Mouse (Mus musculus): ENCODE data around the gene Chic2. TPM values are rescaled to one million over a fixed set of nuclear protein-coding genes. Genes with fewer than 3 reads are reported as not detected.
A peak's percentile ranks its signal among the peaks of the same experiment; 100 is the strongest.

Chic2 gene
- polyA plus RNA-seq, 1 experiment from 2014 or later = 45.3 TPM

DNA sequence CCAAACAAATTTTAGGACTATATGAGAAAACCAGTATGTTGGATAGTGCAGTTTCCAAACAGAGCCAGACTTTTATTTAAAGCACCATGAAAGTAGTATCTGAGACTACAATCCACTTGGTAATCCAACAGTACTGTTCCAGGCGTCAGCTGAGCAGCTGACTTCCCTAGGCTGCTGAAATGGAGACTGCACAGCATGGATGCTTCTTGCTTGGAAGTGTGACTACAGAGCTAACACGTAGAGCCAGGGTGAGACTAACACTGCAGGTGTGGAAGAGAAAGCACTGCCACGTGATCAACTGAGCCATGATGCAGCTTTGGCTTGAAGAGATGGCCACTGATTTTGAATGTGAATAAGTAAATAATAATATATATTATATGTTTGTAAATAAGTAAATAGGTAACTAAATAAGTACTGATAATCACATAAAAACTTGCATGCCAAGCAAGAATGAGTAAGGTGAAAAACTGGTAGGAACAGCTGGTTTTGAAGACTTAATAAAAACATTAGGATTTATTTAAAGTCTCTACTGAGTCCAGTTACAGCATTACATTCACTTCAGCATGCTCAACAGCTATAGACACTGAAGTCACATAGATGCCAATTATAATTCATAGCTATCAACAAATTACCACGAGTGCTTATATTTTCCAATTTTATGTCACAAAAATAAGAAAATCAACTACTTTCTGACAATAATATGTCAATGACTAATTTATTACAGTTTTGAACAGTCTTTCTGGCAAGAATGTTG lies 32.4 kb downstream of the Chic2 start:
- Histone ChIP-seq H3K9me3 (ENCODE audit: control insufficient read depth, low read length) (peaks cover 4% of the 10 kb centered on the region; the same call in 1 of the 2 replicates), H3K9ac (replicated peaks; ENCODE audit: low read length) (no peak overlapping the region), H3K4me3 (replicated peaks; ENCODE audit: low read depth, low read length) (no peak overlapping the region), H3K36me3 (ENCODE audit: control insufficient read depth, insufficient read depth, low read length) (peaks cover 10% of the 10 kb centered on the region; the same call in 1 of the 2 replicates), H3K27me3 (ENCODE audit: control insufficient read depth, insufficient read depth, low read length) (peaks cover 59% of the 10 kb centered on the region), H3K4me1 (ENCODE audit: control insufficient read depth, insufficient read depth, low read length) (peaks cover 6% of the 10 kb centered on the region), H3K4me2 (ENCODE audit: low read length) (peak overlapping the region; percentile 23), H3K27ac (replicated peaks; ENCODE audit: low read depth, low read length) (no peak overlapping the region)
- no peak for ATAC-seq (ENCODE audit: low FRiP score, low TSS enrichment)
- DNase-seq = peak; percentile 37
- 29% methylated on average over 4 of the region's 4 CpGs for WGBS

DNA sequence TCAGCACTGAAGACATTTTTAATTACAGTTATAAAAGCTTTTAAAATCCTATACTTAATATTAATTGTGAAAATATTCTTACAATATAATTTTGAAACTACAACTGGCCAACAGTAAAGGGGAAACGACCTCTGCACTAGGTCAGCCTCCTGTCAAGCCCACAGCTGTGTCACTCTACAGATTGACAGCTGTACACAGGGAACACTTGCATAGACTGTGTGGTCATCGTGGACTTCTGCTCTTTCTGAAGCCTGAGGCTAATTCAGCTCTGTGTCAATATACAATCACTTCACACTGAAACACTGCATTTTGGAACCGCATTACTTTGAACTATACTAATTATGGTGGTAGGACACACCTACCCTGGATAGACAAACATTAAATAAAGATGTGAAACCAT lies 39.8 kb downstream of the Chic2 start:
- ATAC-seq (ENCODE audit: low FRiP score, low TSS enrichment) = no peak
- no peak overlapping the region for H3K4me2 ChIP-seq (ENCODE audit: low read length)
- no peak overlapping the region for H3K4me3 ChIP-seq (replicated peaks; ENCODE audit: low read depth, low read length)
- peaks cover 83% of the 10 kb centered on the region for H3K27me3 ChIP-seq (ENCODE audit: control insufficient read depth, insufficient read depth, low read length)
- H3K4me1 ChIP-seq (ENCODE audit: control insufficient read depth, insufficient read depth, low read length) = no peaks in the 10 kb centered on the region
- peaks cover 27% of the 10 kb centered on the region for H3K36me3 ChIP-seq (ENCODE audit: control insufficient read depth, insufficient read depth, low read length)
- no peak overlapping the region for H3K27ac ChIP-seq (replicated peaks; ENCODE audit: low read depth, low read length)
- H3K9ac ChIP-seq (replicated peaks; ENCODE audit: low read length) = no peak overlapping the region
- WGBS = 77% methylated on average over 3 of the region's 3 CpGs
- no peak for DNase-seq
- H3K9me3 ChIP-seq (ENCODE audit: control insufficient read depth, low read length) = peaks cover 4% of the 10 kb centered on the region; the same call in 1 of the 2 replicates

DNA sequence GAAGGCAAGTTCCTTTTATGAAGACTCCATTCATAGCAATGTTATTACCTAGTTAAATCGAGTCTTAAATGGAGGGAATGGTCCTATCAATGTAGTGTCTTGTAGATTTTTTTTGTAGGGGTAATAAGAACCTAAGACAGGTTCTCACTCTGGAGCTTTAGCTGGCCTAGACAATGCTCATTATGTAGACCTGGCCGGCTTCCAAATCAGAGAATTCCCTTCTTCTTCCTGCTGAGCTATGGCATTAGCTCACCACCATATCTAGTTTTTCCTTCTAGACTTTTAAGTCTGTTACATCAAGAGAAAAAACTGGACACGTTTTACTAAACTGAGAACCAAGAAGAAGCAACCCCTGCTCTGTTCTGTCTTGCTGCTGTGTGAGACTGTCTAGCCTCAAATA lies 42.5 kb downstream of the Chic2 start:
- Histone ChIP-seq H3K4me1 (ENCODE audit: control insufficient read depth, insufficient read depth, low read length) (no peaks in the 10 kb centered on the region), H3K4me3 (replicated peaks; ENCODE audit: low read depth, low read length) (no peak overlapping the region), H3K9ac (replicated peaks; ENCODE audit: low read length) (no peak overlapping the region), H3K9me3 (ENCODE audit: control insufficient read depth, low read length) (no peaks in the 10 kb centered on the region), H3K4me2 (ENCODE audit: low read length) (no peak overlapping the region), H3K27ac (replicated peaks; ENCODE audit: low read depth, low read length) (no peak overlapping the region), H3K36me3 (ENCODE audit: control insufficient read depth, insufficient read depth, low read length) (peaks cover 17% of the 10 kb centered on the region; the same call in 1 of the 2 replicates), H3K27me3 (ENCODE audit: control insufficient read depth, insufficient read depth, low read length) (peaks cover 80% of the 10 kb centered on the region)
- ATAC-seq (ENCODE audit: low FRiP score, low TSS enrichment) (no peak), DNase-seq (no peak)
- WGBS = 93% methylated on average over 3 of the region's 3 CpGs

DNA sequence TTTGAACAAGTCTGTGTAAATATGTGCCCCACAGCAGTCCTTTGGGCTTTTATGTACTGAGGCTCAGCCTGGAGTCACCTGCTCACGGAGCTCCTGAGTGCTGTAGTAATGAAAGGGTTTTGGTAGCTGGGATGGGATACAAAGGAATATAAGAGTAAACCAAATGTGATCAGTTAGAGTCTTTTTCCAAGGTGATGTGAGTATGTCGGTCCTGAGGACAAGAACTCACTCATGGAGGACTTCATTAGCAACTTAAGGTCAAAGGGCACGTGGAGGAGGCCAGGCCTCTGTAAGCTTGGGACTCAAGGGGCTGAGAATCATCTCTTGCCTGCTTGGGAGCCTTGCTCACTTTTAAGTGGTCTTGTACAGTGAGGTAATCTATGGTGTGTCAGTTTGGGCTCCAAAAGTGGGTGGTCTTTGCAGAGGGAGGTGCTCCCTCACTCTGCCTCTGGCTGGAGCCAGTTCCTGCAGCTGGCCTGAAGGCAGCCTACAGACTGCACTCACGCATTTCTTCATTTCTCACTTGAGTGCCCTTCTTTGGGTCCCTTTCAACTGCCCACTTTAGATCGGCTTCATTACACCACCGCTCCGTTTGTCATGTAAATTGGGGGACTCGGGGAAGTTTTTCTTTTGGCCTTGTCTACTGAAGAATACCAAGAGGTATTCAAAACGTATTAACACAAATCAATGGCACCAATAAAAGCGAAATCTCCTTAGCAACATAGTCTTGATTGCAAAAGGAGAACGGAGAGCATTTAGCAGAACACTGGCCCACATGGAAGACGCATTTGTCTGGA lies 45.7 kb downstream of the Chic2 start:
- no peak overlapping the region for H3K4me2 ChIP-seq (ENCODE audit: low read length)
- H3K9me3 ChIP-seq (ENCODE audit: control insufficient read depth, low read length) = no peaks in the 10 kb centered on the region
- H3K27ac ChIP-seq (replicated peaks; ENCODE audit: low read depth, low read length) = no peak overlapping the region
- H3K4me3 ChIP-seq (replicated peaks; ENCODE audit: low read depth, low read length) = no peak overlapping the region
- DNase-seq (peak; percentile 62), ATAC-seq (ENCODE audit: low FRiP score, low TSS enrichment) (peak; percentile 55)
- WGBS = 7% methylated on average over 12 of the region's 12 CpGs
- H3K36me3 ChIP-seq (ENCODE audit: control insufficient read depth, insufficient read depth, low read length) = peaks cover 18% of the 10 kb centered on the region; the same call in 1 of the 2 replicates
- H3K9ac ChIP-seq (replicated peaks; ENCODE audit: low read length) = no peak overlapping the region
- no peaks in the 10 kb centered on the region for H3K4me1 ChIP-seq (ENCODE audit: control insufficient read depth, insufficient read depth, low read length)
- H3K27me3 ChIP-seq (ENCODE audit: control insufficient read depth, insufficient read depth, low read length) = peaks cover 81% of the 10 kb centered on the region

DNA sequence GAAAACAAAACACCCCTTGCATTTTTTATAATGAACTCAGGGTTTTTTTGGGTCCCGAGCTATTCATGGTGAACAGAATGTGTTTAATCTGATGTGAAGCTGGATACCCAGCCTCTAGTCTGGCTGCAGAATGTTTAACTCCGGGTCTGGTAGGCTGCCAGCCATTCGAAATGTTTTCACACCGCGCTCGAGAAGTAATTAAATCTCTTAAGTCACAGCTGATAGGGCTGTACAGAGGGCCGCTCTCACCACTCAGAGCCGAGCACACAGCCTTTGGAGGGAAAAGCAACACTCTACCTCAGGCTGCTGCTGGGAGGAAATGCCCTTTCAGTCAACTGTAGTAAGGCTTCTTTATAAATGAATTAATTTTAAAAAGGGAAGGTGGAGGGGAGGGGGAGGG lies 49.6 kb downstream of the Chic2 start:
- 0 out of 2 replicates have a peak, but pooled peaks cover 5% of the 10 kb centered on the region for H3K36me3 ChIP-seq (ENCODE audit: control insufficient read depth, insufficient read depth, low read length)
- peaks cover 20% of the 10 kb centered on the region; the same call in 1 of the 2 replicates for H3K9me3 ChIP-seq (ENCODE audit: control insufficient read depth, low read length)
- H3K27me3 ChIP-seq (ENCODE audit: control insufficient read depth, insufficient read depth, low read length) = peaks cover 60% of the 10 kb centered on the region
- no peak overlapping the region for H3K4me3 ChIP-seq (replicated peaks; ENCODE audit: low read depth, low read length)
- H3K4me2 ChIP-seq (ENCODE audit: low read length) = no peak overlapping the region
- H3K9ac ChIP-seq (replicated peaks; ENCODE audit: low read length) = no peak overlapping the region
- no peaks in the 10 kb centered on the region for H3K4me1 ChIP-seq (ENCODE audit: control insufficient read depth, insufficient read depth, low read length)
- 54% methylated on average over 8 of the region's 8 CpGs for WGBS
- DNase-seq (peak; percentile 56), ATAC-seq (ENCODE audit: low FRiP score, low TSS enrichment) (no peak)
- H3K27ac ChIP-seq (replicated peaks; ENCODE audit: low read depth, low read length) = no peak overlapping the region

DNA sequence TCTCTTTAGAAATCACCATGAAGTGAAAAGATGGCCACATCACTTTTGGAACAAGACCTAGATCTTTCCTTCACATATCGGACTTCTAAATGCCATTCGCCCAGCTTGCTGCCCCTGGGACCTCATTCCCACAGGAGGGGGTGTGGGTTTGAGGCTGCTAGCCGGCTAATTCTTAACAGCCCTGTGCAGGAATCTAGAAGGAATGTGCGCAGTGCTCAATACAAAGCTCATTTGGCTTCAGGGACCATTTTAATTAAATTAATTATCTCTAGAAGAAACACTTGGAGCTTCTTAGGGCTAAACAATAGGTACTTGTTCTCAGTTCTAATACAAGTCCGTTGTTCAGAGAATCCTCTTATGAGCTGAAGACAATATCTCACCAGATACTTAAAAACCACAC lies 60.5 kb downstream of the Chic2 start:
- ATAC-seq (ENCODE audit: low FRiP score, low TSS enrichment) (no peak), DNase-seq (peak; percentile 12)
- Histone ChIP-seq H3K4me3 (replicated peaks; ENCODE audit: low read depth, low read length) (no peak overlapping the region), H3K36me3 (ENCODE audit: control insufficient read depth, insufficient read depth, low read length) (no peaks in the 10 kb centered on the region), H3K27ac (replicated peaks; ENCODE audit: low read depth, low read length) (no peak overlapping the region), H3K27me3 (ENCODE audit: control insufficient read depth, insufficient read depth, low read length) (peaks cover 81% of the 10 kb centered on the region), H3K4me2 (ENCODE audit: low read length) (no peak overlapping the region), H3K4me1 (ENCODE audit: control insufficient read depth, insufficient read depth, low read length) (peaks cover 16% of the 10 kb centered on the region), H3K9ac (replicated peaks; ENCODE audit: low read length) (no peak overlapping the region), H3K9me3 (ENCODE audit: control insufficient read depth, low read length) (no peaks in the 10 kb centered on the region)
- WGBS = 12% methylated on average over 5 of the region's 5 CpGs

DNA sequence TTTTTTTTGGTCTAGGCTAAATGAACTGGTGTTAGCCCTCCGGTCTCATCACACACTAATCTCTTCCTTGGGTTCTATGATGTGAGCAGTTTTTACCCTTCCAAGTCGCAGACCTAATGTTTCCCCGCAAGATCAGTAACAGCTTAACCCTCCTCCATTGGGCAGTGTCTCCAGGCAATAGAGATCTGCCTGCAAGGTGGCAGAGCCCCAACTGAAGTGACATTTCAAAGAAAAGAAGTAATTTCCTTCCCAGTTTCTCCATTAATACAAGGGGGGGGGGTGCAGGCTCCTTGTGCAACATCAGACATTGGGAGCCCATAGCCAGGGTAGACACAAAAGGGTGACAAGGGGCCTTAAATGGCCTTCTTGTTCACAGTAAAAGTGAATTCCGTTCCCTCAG lies 64.0 kb downstream of the Chic2 start:
- H3K36me3 ChIP-seq (ENCODE audit: control insufficient read depth, insufficient read depth, low read length) = no peaks in the 10 kb centered on the region
- H3K4me1 ChIP-seq (ENCODE audit: control insufficient read depth, insufficient read depth, low read length) = peaks cover 16% of the 10 kb centered on the region
- H3K27ac ChIP-seq (replicated peaks; ENCODE audit: low read depth, low read length) = no peak overlapping the region
- H3K27me3 ChIP-seq (ENCODE audit: control insufficient read depth, insufficient read depth, low read length) = peaks cover 96% of the 10 kb centered on the region
- DNase-seq (peak; percentile 40), ATAC-seq (ENCODE audit: low FRiP score, low TSS enrichment) (no peak)
- WGBS = 4% methylated on average over 4 of the region's 4 CpGs
- no peak overlapping the region for H3K9ac ChIP-seq (replicated peaks; ENCODE audit: low read length)
- H3K9me3 ChIP-seq (ENCODE audit: control insufficient read depth, low read length) = no peaks in the 10 kb centered on the region
- H3K4me3 ChIP-seq (replicated peaks; ENCODE audit: low read depth, low read length) = no peak overlapping the region
- H3K4me2 ChIP-seq (ENCODE audit: low read length) = peak overlapping the region; percentile 33

DNA sequence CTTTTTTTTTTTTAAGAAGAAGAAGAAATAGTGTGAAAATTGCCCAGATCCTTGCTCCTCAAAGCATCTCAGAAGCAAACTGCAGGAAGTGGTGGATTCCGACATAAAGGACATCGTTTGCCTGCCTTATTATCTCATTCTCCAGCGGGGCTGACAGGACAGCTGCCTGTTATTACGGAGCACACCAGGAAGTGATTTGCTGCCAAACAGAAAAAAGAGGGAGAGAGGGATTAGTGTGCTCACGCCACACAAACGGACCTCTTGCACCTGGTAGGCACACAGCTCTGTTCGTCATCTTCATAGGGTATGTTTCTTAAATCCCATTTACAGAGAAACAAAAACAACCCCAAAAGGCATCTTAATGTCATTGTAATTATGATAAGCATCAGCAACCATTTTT lies 64.4 kb downstream of the Chic2 start:
- WGBS = under 1% methylated on average over 7 of the region's 7 CpGs
- no peak overlapping the region for H3K27ac ChIP-seq (replicated peaks; ENCODE audit: low read depth, low read length)
- peaks cover 96% of the 10 kb centered on the region for H3K27me3 ChIP-seq (ENCODE audit: control insufficient read depth, insufficient read depth, low read length)

More for the DNA sequence above, 64.4 kb downstream of the Chic2 start:
- Histone ChIP-seq H3K9me3 (ENCODE audit: control insufficient read depth, low read length) (no peaks in the 10 kb centered on the region), H3K4me3 (replicated peaks; ENCODE audit: low read depth, low read length) (no peak overlapping the region), H3K36me3 (ENCODE audit: control insufficient read depth, insufficient read depth, low read length) (no peaks in the 10 kb centered on the region), H3K9ac (replicated peaks; ENCODE audit: low read length) (no peak overlapping the region), H3K4me1 (ENCODE audit: control insufficient read depth, insufficient read depth, low read length) (peaks cover 16% of the 10 kb centered on the region), H3K4me2 (ENCODE audit: low read length) (peak overlapping the region; percentile 33)
- peak; percentile 61 for DNase-seq
- ATAC-seq (ENCODE audit: low FRiP score, low TSS enrichment) = no peak

Data from midbrain, embryonic 14.5 days (tissue).